Mouse (Mus musculus) CH12.LX (cell line): ENCODE measurements around the gene Hmx1. TPM values are rescaled to one million over a fixed set of nuclear protein-coding genes. Genes with fewer than 3 reads are reported as not detected.

Experiments used
- DNase-seq: peaks from one replicate; pipeline ENCODE4 v3.0.0-alpha.2; 2013; ENCODE audit errors: extremely low read depth
- H3K27ac ChIP-seq: 2 replicates; pipeline ENCODE4 v1.5.1; 2012; ENCODE audit warnings: low read depth, mild to moderate bottlenecking, control low read depth, moderate library complexity; ENCODE audit not compliant: insufficient read depth
- H3K27me3 ChIP-seq: replicated peaks from 2 replicates; pipeline ENCODE3; 2012; ENCODE audit warnings: inconsistent platforms
- H3K36me3 ChIP-seq, 2 experiments: replicated peaks in 1 of 2; 2 replicates each; pipeline versions ENCODE3 to v1.6.1; 2012; ENCODE audit warnings: inconsistent platforms in 1 of 2, low read length in 1 of 2, mild to moderate bottlenecking in 1 of 2, mixed read lengths in 1 of 2, moderate library complexity in 1 of 2; ENCODE audit not compliant: control insufficient read depth in 1 of 2, insufficient read depth in 1 of 2
- H3K4me1 ChIP-seq, 2 experiments: 2 replicates each; pipeline ENCODE4 v1.6.1; 2012; ENCODE audit warnings: inconsistent platforms in 1 of 2, moderate library complexity in 1 of 2; ENCODE audit not compliant: insufficient read depth in 2 of 2, control insufficient read depth in 1 of 2
- H3K4me2 ChIP-seq: 2 replicates; pipeline ENCODE4 v1.6.1; 2012; ENCODE audit warnings: low read depth, mild to moderate bottlenecking, control low read depth; ENCODE audit not compliant: poor library complexity, insufficient read depth, severe bottlenecking
- H3K4me3 ChIP-seq, 3 experiments: fragments of 150-350 bp in 1 of 3; sonication (generic) in 1 of 3; replicated peaks in 1 of 3; 2 replicates each; pipeline versions ENCODE3 to v1.5.1; 2011 to 2012; ENCODE audit warnings: low read depth in 2 of 3, low read length in 2 of 3, mild to moderate bottlenecking in 2 of 3, moderate library complexity in 2 of 3, control low read depth in 1 of 3, improper control_type of control experiment in 1 of 3, inconsistent platforms in 1 of 3, mixed read lengths in 1 of 3; ENCODE audit not compliant: poor library complexity in 1 of 3
- H3K79me2 ChIP-seq: replicated peaks from 2 replicates; pipeline ENCODE4 v1.6.1; 2012; ENCODE audit warnings: mild to moderate bottlenecking, moderate library complexity; ENCODE audit not compliant: control insufficient read depth, poor library complexity, insufficient read depth, severe bottlenecking; ENCODE audit errors: extremely low read depth
- H3K9ac ChIP-seq: 2 replicates; pipeline ENCODE4 v1.6.1; 2012; ENCODE audit warnings: low read depth, mild to moderate bottlenecking, control low read depth, moderate library complexity; ENCODE audit not compliant: insufficient read depth
- H3K9me3 ChIP-seq: replicated peaks from 2 replicates; pipeline ENCODE3; 2012; ENCODE audit warnings: low read length, inconsistent platforms, mixed read lengths
- E2F4 ChIP-seq: IDR thresholded peaks from 2 replicates; pipeline ENCODE4 v1.6.1; 2011; ENCODE audit warnings: low read depth, low read length, improper control_type of control experiment; ENCODE audit not compliant: insufficient replicate concordance
- ETS1 ChIP-seq: conservative IDR thresholded peaks from 2 replicates; pipeline ENCODE4 v1.6.1; 2012; ENCODE audit warnings: low read depth, mild to moderate bottlenecking, inconsistent platforms, low read length, improper control_type of control experiment, moderate library complexity
- GABPA ChIP-seq: IDR thresholded peaks from 2 replicates; pipeline ENCODE4 v1.6.1; 2012; ENCODE audit warnings: low read depth, low read length, improper control_type of control experiment, inconsistent platforms; ENCODE audit not compliant: insufficient replicate concordance
- HCFC1 ChIP-seq: IDR thresholded peaks from 2 replicates; pipeline ENCODE4 v1.6.1; 2012; ENCODE audit warnings: low read depth, mild to moderate bottlenecking, inconsistent platforms, low read length, improper control_type of control experiment
- JUN ChIP-seq: IDR thresholded peaks from 2 replicates; pipeline ENCODE4 v1.6.1; 2011; ENCODE audit warnings: low read depth, mild to moderate bottlenecking, low read length, improper control_type of control experiment, moderate library complexity; ENCODE audit not compliant: insufficient read depth
- JUND ChIP-seq: conservative IDR thresholded peaks from 2 replicates; pipeline ENCODE4 v1.6.1; 2011; ENCODE audit warnings: low read depth, low read length, improper control_type of control experiment
- MAX ChIP-seq: IDR thresholded peaks from 2 replicates; pipeline ENCODE4 v1.6.1; 2011; ENCODE audit warnings: low read length, improper control_type of control experiment
- MEF2A ChIP-seq: IDR thresholded peaks from 2 replicates; pipeline ENCODE4 v1.6.1; 2014; ENCODE audit warnings: low read depth, mild to moderate bottlenecking, inconsistent platforms, low read length, improper control_type of control experiment, borderline replicate concordance
- NELFE ChIP-seq: IDR thresholded peaks from 2 replicates; pipeline ENCODE4 v1.6.1; 2011; ENCODE audit warnings: low read depth, low read length, improper control_type of control experiment
- POLR2A ChIP-seq: IDR thresholded peaks from 2 replicates; pipeline ENCODE4 v1.6.1; 2011; ENCODE audit warnings: low read depth, mild to moderate bottlenecking, improper control_type of control experiment, low read length
- RAD21 ChIP-seq: IDR thresholded peaks from 2 replicates; pipeline ENCODE4 v1.6.1; 2011; ENCODE audit warnings: low read depth, mild to moderate bottlenecking, low read length, improper control_type of control experiment, moderate library complexity
- TBP ChIP-seq: conservative IDR thresholded peaks from 2 replicates; pipeline ENCODE4 v1.6.1; 2011; ENCODE audit warnings: low read depth, low read length, improper control_type of control experiment
- USF1 ChIP-seq: IDR thresholded peaks from 2 replicates; pipeline ENCODE4 v1.6.1; 2014; ENCODE audit warnings: low read depth, mild to moderate bottlenecking, inconsistent platforms, low read length, improper control_type of control experiment
- ZC3H11A ChIP-seq: IDR thresholded peaks from 2 replicates; pipeline ENCODE4 v1.6.1; 2012; ENCODE audit warnings: low read depth, mild to moderate bottlenecking, inconsistent platforms, low read length, improper control_type of control experiment
- dilution Hi-C: fragments of 300-500 bp; cut with MboI; formaldehyde crosslinking; loops from 2 replicates; pipeline ENCODE4 v1.14.3; 2020; ENCODE audit warnings: low sequenced_read_pairs; ENCODE audit not compliant: extremely low pct_unique_long_range_greater_than_20kb, extremely low pct_ligation_motif_present
- in situ Hi-C: fragments of 300-500 bp; cut with MboI; formaldehyde crosslinking; loops from 3 replicates; pipeline ENCODE4 v1.14.3; 2019; ENCODE audit warnings: low sequenced_read_pairs, low pct_ligation_motif_present, low pct_unique_long_range_greater_than_20kb, mixed read lengths
- polyA plus RNA-seq: library from polyadenylated mRNA; unstranded; fragments of >175 nt; gene quantifications from 2 replicates; pipeline ENCODE4 v1.2.1, GENCODE M21; 2012; ENCODE audit warnings: low read depth; ENCODE audit not compliant: insufficient read length
- total RNA-seq, 2 experiments: library from RNA; depleted of rRNA; stranded (reverse); fragments of 300-350 nt in 1 of 2; fragments of >200 nt in 1 of 2; gene quantifications; 2 replicates each; pipeline ENCODE4 v1.2.3; 2012 to 2014

Hmx1 gene
- total and polyA plus RNA-seq, 3 experiments, result not detected

GRCm38 (mm10) chr5:35399704-35400320 is 10.9 kb downstream of the Hmx1 start:
- H3K36me3 ChIP-seq, result no peaks in the 10 kb centered on the region
- dilution Hi-C loops (no loop called here), in situ Hi-C loops (no loop called here)
- H3K9ac ChIP-seq, result no peak overlapping the region
- peaks cover 3% of the 10 kb centered on the region for H3K9me3 ChIP-seq
- H3K4me1 ChIP-seq, result no peaks in the 10 kb centered on the region
- no peaks in the 10 kb centered on the region for H3K79me2 ChIP-seq
- H3K4me2 ChIP-seq, result no peak overlapping the region
- no peak for DNase-seq
- TF ChIP-seq TBP, result no peak
- no peak for TF ChIP-seq NELFE
- no peak for TF ChIP-seq ETS1
- no peak for TF ChIP-seq RAD21
- TF ChIP-seq JUND, result no peak
- TF ChIP-seq MEF2A, result no peak
- no peak for TF ChIP-seq GABPA
- peaks cover 84% of the 10 kb centered on the region for H3K27me3 ChIP-seq
- no peak overlapping the region for H3K27ac ChIP-seq
- no peak overlapping the region for H3K4me3 ChIP-seq

- no peak overlapping the region for H3K9ac ChIP-seq
- DNase-seq, result no peak
- dilution Hi-C loops (no loop called here), in situ Hi-C loops (no loop called here)
- no peak overlapping the region for H3K27ac ChIP-seq
- no peaks in the 10 kb centered on the region for H3K36me3 ChIP-seq
- no peak overlapping the region for H3K4me3 ChIP-seq
- H3K79me2 ChIP-seq, result no peaks in the 10 kb centered on the region
- H3K4me2 ChIP-seq, result no peak overlapping the region
- TF ChIP-seq POLR2A (no peak), HCFC1 (no peak), USF1 (no peak), MAX (no peak), ZC3H11A (no peak), E2F4 (no peak), ETS1 (no peak), MEF2A (no peak), JUND (no peak), JUN (no peak)
- peaks cover 3% of the 10 kb centered on the region for H3K9me3 ChIP-seq
- H3K27me3 ChIP-seq, result peaks cover 85% of the 10 kb centered on the region
- no peaks in the 10 kb centered on the region for H3K4me1 ChIP-seq
Observed at GRCm38 (mm10) chr5:35401240-35401639, 12.3 kb downstream of the Hmx1 start.
